Mouse (Mus musculus) heart, embryonic 16.5 days (tissue): ENCODE measurements around the gene Myadml2. TPM values are rescaled to one million over a fixed set of nuclear protein-coding genes. Genes with fewer than 3 reads are reported as not detected.

Source experiments
- ATAC-seq: fragments of 200-750 bp; cut with Nextera tagmentation; replicated peaks from 2 replicates; pipeline ENCODE4 v1.8.0; 2017; ENCODE audit warnings: moderate number of reproducible peaks; ENCODE audit not compliant: insufficient read depth, low FRiP score; ENCODE audit errors: extremely low read depth
- H3K27ac ChIP-seq: fragments of 300-500 bp; sonication (generic); 2 replicates; pipeline ENCODE4 v1.5.1; 2014; ENCODE audit warnings: mild to moderate bottlenecking, low read length, control low read depth, moderate library complexity
- H3K27me3 ChIP-seq: fragments of 300-500 bp; sonication (generic); 2 replicates; pipeline ENCODE4 v1.6.1; 2014; ENCODE audit warnings: low read length, mixed read lengths; ENCODE audit not compliant: control insufficient read depth, insufficient read depth
- H3K36me3 ChIP-seq: fragments of 300-500 bp; sonication (generic); 2 replicates; pipeline ENCODE4 v1.6.1; 2014; ENCODE audit not compliant: control insufficient read depth, insufficient read depth
- H3K4me1 ChIP-seq: fragments of 300-500 bp; sonication (generic); 2 replicates; pipeline ENCODE4 v1.6.1; 2014; ENCODE audit warnings: low read length, mixed read lengths; ENCODE audit not compliant: control insufficient read depth, insufficient read depth
- H3K4me2 ChIP-seq: fragments of 300-500 bp; sonication (generic); 2 replicates; pipeline ENCODE4 v1.6.1; 2014; ENCODE audit warnings: low read depth, mild to moderate bottlenecking, control low read depth, low read length
- H3K4me3 ChIP-seq: fragments of 300-500 bp; sonication (generic); 2 replicates; pipeline ENCODE4 v1.5.1; 2014; ENCODE audit warnings: mild to moderate bottlenecking, control low read depth, low read length
- H3K9ac ChIP-seq: fragments of 300-500 bp; sonication (generic); 2 replicates; pipeline ENCODE4 v1.6.1; 2014; ENCODE audit warnings: low read length, control low read depth
- H3K9me3 ChIP-seq: fragments of 300-500 bp; sonication (generic); replicated peaks from 2 replicates; pipeline ENCODE4 v1.6.1; 2016; ENCODE audit warnings: low read length; ENCODE audit not compliant: control insufficient read depth
- WGBS: fragments of 180-500 bp; shearing (Covaris S2); extraction: QIAGEN DNeasy Blood & Tissue Kit; methylation state at CpG from one replicate; pipeline ENCODE4 v1.1.7; 2014; 5-methylcytosine and 5-hydroxymethylcytosine counted together
- polyA plus RNA-seq: library from polyadenylated mRNA; unstranded; fragments of >200 nt; fragmentation: Nextera tagmentation; extraction: Ambion mirVana; gene quantifications from 2 replicates; pipeline ENCODE4 v1.2.1, GENCODE M21; 2015

The Myadml2 gene
- polyA plus RNA-seq, 1 experiment from 2014 or later = 17.0 TPM

- ATAC-seq = no peak
- H3K27ac ChIP-seq = no peak overlapping the region
- H3K36me3 ChIP-seq = peaks cover 23% of the 10 kb centered on the region
- H3K4me3 ChIP-seq = no peak overlapping the region
- WGBS = 91% methylated on average over 25 of the region's 25 CpGs
- H3K27me3 ChIP-seq = no peaks in the 10 kb centered on the region
- H3K9ac ChIP-seq = no peak overlapping the region
- no peak overlapping the region for H3K4me2 ChIP-seq
- H3K9me3 ChIP-seq = no peaks in the 10 kb centered on the region
- peaks cover 8% of the 10 kb centered on the region for H3K4me1 ChIP-seq
Measured at GRCm38 (mm10) chr11:120618619-120619535, 29.1 kb downstream of the Myadml2 start.

GRCm38 (mm10) chr11:120617519-120618112 lies 30.3 kb downstream of the Myadml2 start, which contains the start of gene Pcyt2:
Gene Pcyt2 (minus strand): TSS chr11:120617936.
- Histone ChIP-seq H3K9me3 (no peaks in the 10 kb centered on the region), H3K36me3 (peaks cover 25% of the 10 kb centered on the region), H3K27ac (peak within 1 kb of the TSS; percentile 76), H3K4me3 (peak within 1 kb of the TSS; percentile 84), H3K4me2 (peak within 1 kb of the TSS; percentile 76), H3K4me1 (peaks cover 7% of the 10 kb centered on the region), H3K27me3 (no peaks in the 10 kb centered on the region), H3K9ac (peak within 1 kb of the TSS; percentile 85)
- ATAC-seq = peak; percentile 94
- under 1% methylated on average over 56 of the region's 56 CpGs for whole genome bisulfite sequencing

- peak overlapping the region; percentile 85 for H3K9ac ChIP-seq
- ATAC-seq = no peak
- H3K4me2 ChIP-seq = peak overlapping the region; percentile 76
- no peaks in the 10 kb centered on the region for H3K27me3 ChIP-seq
- peaks cover 21% of the 10 kb centered on the region for H3K36me3 ChIP-seq
- H3K27ac ChIP-seq = peak overlapping the region; percentile 76
- peak overlapping the region; percentile 84 for H3K4me3 ChIP-seq
- H3K9me3 ChIP-seq = no peaks in the 10 kb centered on the region
- peaks cover 7% of the 10 kb centered on the region for H3K4me1 ChIP-seq
- 32% methylated on average over 4 of the region's 4 CpGs for WGBS
Measured at GRCm38 (mm10) chr11:120616617-120617294, 31.2 kb downstream of the Myadml2 start.

- Histone ChIP-seq H3K4me1 (peaks cover 7% of the 10 kb centered on the region), H3K27ac (no peak overlapping the region), H3K27me3 (no peaks in the 10 kb centered on the region), H3K9me3 (no peaks in the 10 kb centered on the region), H3K36me3 (peaks cover 17% of the 10 kb centered on the region), H3K4me3 (no peak overlapping the region), H3K4me2 (no peak overlapping the region), H3K9ac (no peak overlapping the region)
- 89% methylated on average over 11 of the region's 11 CpGs for WGBS
- ATAC-seq = no peak
Measured at GRCm38 (mm10) chr11:120615606-120616203, 32.3 kb downstream of the Myadml2 start.

GRCm38 (mm10) chr11:120615167-120615566 lies 32.8 kb downstream of the Myadml2 start:
- Histone ChIP-seq H3K27me3 (no peaks in the 10 kb centered on the region), H3K4me3 (no peak overlapping the region), H3K27ac (no peak overlapping the region), H3K36me3 (peaks cover 16% of the 10 kb centered on the region), H3K4me2 (no peak overlapping the region), H3K9me3 (no peaks in the 10 kb centered on the region), H3K9ac (no peak overlapping the region), H3K4me1 (peaks cover 7% of the 10 kb centered on the region)
- WGBS = 92% methylated on average over 6 of the region's 6 CpGs
- no peak for ATAC-seq

- no peak for ATAC-seq
- H3K9ac ChIP-seq = no peak overlapping the region
- 85% methylated on average over 8 of the region's 8 CpGs for WGBS
- no peak overlapping the region for H3K27ac ChIP-seq
- H3K4me2 ChIP-seq = no peak overlapping the region
- no peaks in the 10 kb centered on the region for H3K9me3 ChIP-seq
- no peaks in the 10 kb centered on the region for H3K27me3 ChIP-seq
- H3K36me3 ChIP-seq = peaks cover 14% of the 10 kb centered on the region; the same call in 1 of the 2 replicates
- H3K4me1 ChIP-seq = peaks cover 13% of the 10 kb centered on the region
- H3K4me3 ChIP-seq = no peak overlapping the region
Measured at GRCm38 (mm10) chr11:120613976-120614375, 34.0 kb downstream of the Myadml2 start.

GRCm38 (mm10) chr11:120613481-120613972 lies 34.4 kb downstream of the Myadml2 start:
- H3K27me3 ChIP-seq = no peaks in the 10 kb centered on the region
- no peak overlapping the region for H3K4me2 ChIP-seq
- H3K9ac ChIP-seq = no peak overlapping the region
- no peaks in the 10 kb centered on the region for H3K9me3 ChIP-seq
- peaks cover 12% of the 10 kb centered on the region; the same call in 1 of the 2 replicates for H3K36me3 ChIP-seq
- WGBS = 85% methylated on average over 10 of the region's 10 CpGs
- ATAC-seq = no peak
- H3K27ac ChIP-seq = no peak overlapping the region
- no peak overlapping the region for H3K4me3 ChIP-seq
- peaks cover 17% of the 10 kb centered on the region for H3K4me1 ChIP-seq

GRCm38 (mm10) chr11:120612763-120613162 lies 35.2 kb downstream of the Myadml2 start:
- 30% methylated on average over 6 of the region's 6 CpGs for WGBS

More at GRCm38 (mm10) chr11:120612763-120613162, 35.2 kb downstream of the Myadml2 start:
- no peak overlapping the region for H3K4me3 ChIP-seq
- 0 out of 2 replicates have a peak, but pooled peaks have one; percentile 15 for ATAC-seq
- no peaks in the 10 kb centered on the region for H3K9me3 ChIP-seq
- peaks cover 9% of the 10 kb centered on the region; the same call in 1 of the 2 replicates for H3K36me3 ChIP-seq
- H3K4me2 ChIP-seq = no peak overlapping the region
- no peaks in the 10 kb centered on the region for H3K27me3 ChIP-seq
- H3K27ac ChIP-seq = no peak overlapping the region
- peaks cover 24% of the 10 kb centered on the region for H3K4me1 ChIP-seq
- no peak overlapping the region for H3K9ac ChIP-seq
